ENCODE assay signal across 9 mouse cellular contexts in genomic region chr7:81932521-81933045, GRCm38 (mm10). TPM values are rescaled to one million over a fixed set of nuclear protein-coding genes. Genes with fewer than 3 reads are reported as not detected.
DNase-seq lines count a peak whose midpoint lies in the region; ATAC-seq and TF ChIP-seq lines count a peak whose summit lies in the region.
"Had no signal": no experiment of that assay in that cellular context is flagged by ENCODE, and none has a peak within 500 bp of the region (broad histone marks: within the 10 kb centered on the region; RNA-seq: fewer than 3 reads in every experiment).

No protein-coding gene starts in this region.

- no peaks in the 10 kb centered on the region for H3K36me3 ChIP-seq in embryonic facial prominence, embryonic 14.5 days (ENCODE audit: control insufficient read depth, insufficient read depth, low read length)
- H3K36me3 ChIP-seq in neural tube, embryonic 12.5 days = no peaks in the 10 kb centered on the region
- H3K36me3 ChIP-seq: G1E had no signal

- 23% methylated on average over 5 of the region's 5 CpGs for WGBS in embryonic facial prominence, embryonic 14.5 days
- WGBS in neural tube, embryonic 12.5 days = 42% methylated on average over 5 of the region's 5 CpGs

- peak overlapping the region; percentile 87 for H3K4me2 ChIP-seq in embryonic facial prominence, embryonic 14.5 days (ENCODE audit: low read depth, low read length)
- H3K4me2 ChIP-seq in neural tube, embryonic 12.5 days (replicated peaks) = peak overlapping the region; percentile 74

- H3K27me3 ChIP-seq in embryonic facial prominence, embryonic 14.5 days (replicated peaks; ENCODE audit: control insufficient read depth, insufficient read depth, low read length) = no peaks in the 10 kb centered on the region
- no peaks in the 10 kb centered on the region for H3K27me3 ChIP-seq in neural tube, embryonic 12.5 days (replicated peaks)

- no peak for TF ChIP-seq CTCF in layer of hippocampus, adult 2 months (conservative IDR thresholded peaks at IDR 0.05)

- no peak for DNase-seq in layer of hippocampus, adult 2 months (ENCODE audit: low spot score in 2 of 2)
- DNase-seq in layer of hippocampus, postnatal 10 days (ENCODE audit: low spot score in 2 of 2) = no peak
- DNase-seq in embryonic facial prominence, embryonic 14.5 days (ENCODE audit: low spot score) = no peak
- no peak for DNase-seq in layer of hippocampus, adult 11-12 months (ENCODE audit: low spot score)
- no peak for DNase-seq in testis, postnatal 10 days (ENCODE audit: low spot score)
- DNase-seq in urinary bladder, adult 18-20 months (ENCODE audit: low spot score in 2 of 2) = no peak

- no peaks in the 10 kb centered on the region for H3K9me3 ChIP-seq in embryonic facial prominence, embryonic 14.5 days (ENCODE audit: control insufficient read depth, low read length)
- H3K9me3 ChIP-seq in neural tube, embryonic 12.5 days = no peaks in the 10 kb centered on the region

- H3K4me1 ChIP-seq in embryonic facial prominence, embryonic 14.5 days (ENCODE audit: control insufficient read depth, insufficient read depth, low read length) = peaks cover 17% of the 10 kb centered on the region
- H3K4me1 ChIP-seq in neural tube, embryonic 12.5 days = peaks cover 19% of the 10 kb centered on the region

- ATAC-seq in embryonic facial prominence, embryonic 14.5 days (ENCODE audit: low read depth) = no peak
- peak; percentile 57 for ATAC-seq in inflammation-experienced regulatory T-cells, adult 6 months
- no peak for ATAC-seq in neural tube, embryonic 12.5 days (ENCODE audit: low FRiP score, low read depth)

- peak overlapping the region; percentile 95 for H3K9ac ChIP-seq in embryonic facial prominence, embryonic 14.5 days (ENCODE audit: low read depth, low read length)
- peak overlapping the region; percentile 98 for H3K9ac ChIP-seq in neural tube, embryonic 12.5 days

- peak overlapping the region; percentile 95 for H3K27ac ChIP-seq in layer of hippocampus, adult 2 months
- H3K27ac ChIP-seq in embryonic facial prominence, embryonic 14.5 days (replicated peaks; ENCODE audit: low read depth, low read length) = no peak overlapping the region
- H3K27ac ChIP-seq in neural tube, embryonic 12.5 days = no peak overlapping the region

- H3K4me3 ChIP-seq in layer of hippocampus, adult 2 months = peak overlapping the region; percentile 75
- peak overlapping the region; percentile 91 for H3K4me3 ChIP-seq in embryonic facial prominence, embryonic 14.5 days (ENCODE audit: low read depth, low read length)
- peak overlapping the region; percentile 92 for H3K4me3 ChIP-seq in neural tube, embryonic 12.5 days

RNA-seq across cellular contexts. Expression of gene Hdgfl3, which starts 1.7 kb away (rescaled TPM):
- total RNA-seq in layer of hippocampus, adult 2 months (2021) = 10 to 100 TPM; 62.1 to 64.3 TPM
- 10 to 100 TPM; 70.0 to 74.6 TPM for total RNA-seq in layer of hippocampus, postnatal 10 days (2021)
- 17.0 and 18.7 TPM in 2 replicates for polyA plus RNA-seq in embryonic facial prominence, embryonic 14.5 days (2014; fragmentation: Nextera tagmentation; extraction: Ambion mirVana)
- 10 to 100 TPM in 2 of 3 experiments, 1 to 10 TPM in 1; 6.9 to 10.4 (median 10.1) TPM for polyA plus RNA-seq in inflammation-experienced regulatory T-cells, adult 6 months (2017; shearing (Covaris generic))
- polyA plus RNA-seq in neural tube, embryonic 12.5 days (2016; fragmentation: Nextera tagmentation; extraction: Ambion mirVana) = 57.1 and 57.4 TPM in 2 replicates
- polyA plus RNA-seq: G1E had no signal

RNA-seq across cellular contexts. Expression of gene Bnc1, which starts 59.5 kb away (rescaled TPM):
- total RNA-seq in layer of hippocampus, adult 2 months (2021) = under 1 TPM in 1 of 2 experiments, not detected in 1; 0.07 TPM
- total RNA-seq in layer of hippocampus, postnatal 10 days (2021) = not detected
- 2.1 and 2.9 TPM in 2 replicates for polyA plus RNA-seq in embryonic facial prominence, embryonic 14.5 days (2014; fragmentation: Nextera tagmentation; extraction: Ambion mirVana)
- not detected for polyA plus RNA-seq in inflammation-experienced regulatory T-cells, adult 6 months (2017; shearing (Covaris generic))
- 1.4 and 2.4 TPM in 2 replicates for polyA plus RNA-seq in neural tube, embryonic 12.5 days (2016; fragmentation: Nextera tagmentation; extraction: Ambion mirVana)
- polyA plus RNA-seq: G1E had no signal
